Mouse (Mus musculus) lung, postnatal 0 days (tissue): ENCODE results near the gene Slitrk3.

ENCODE experiments used
- CTCF ChIP-seq: IDR thresholded peaks from 2 replicates; pipeline ENCODE4 v1.5.1; 2016; ENCODE audit warnings: antibody characterized with exemption, mild to moderate bottlenecking
- EP300 ChIP-seq: IDR thresholded peaks from 2 replicates; pipeline ENCODE4 v1.6.1; 2016; ENCODE audit warnings: antibody characterized with exemption, mild to moderate bottlenecking, control low read depth

DNA sequence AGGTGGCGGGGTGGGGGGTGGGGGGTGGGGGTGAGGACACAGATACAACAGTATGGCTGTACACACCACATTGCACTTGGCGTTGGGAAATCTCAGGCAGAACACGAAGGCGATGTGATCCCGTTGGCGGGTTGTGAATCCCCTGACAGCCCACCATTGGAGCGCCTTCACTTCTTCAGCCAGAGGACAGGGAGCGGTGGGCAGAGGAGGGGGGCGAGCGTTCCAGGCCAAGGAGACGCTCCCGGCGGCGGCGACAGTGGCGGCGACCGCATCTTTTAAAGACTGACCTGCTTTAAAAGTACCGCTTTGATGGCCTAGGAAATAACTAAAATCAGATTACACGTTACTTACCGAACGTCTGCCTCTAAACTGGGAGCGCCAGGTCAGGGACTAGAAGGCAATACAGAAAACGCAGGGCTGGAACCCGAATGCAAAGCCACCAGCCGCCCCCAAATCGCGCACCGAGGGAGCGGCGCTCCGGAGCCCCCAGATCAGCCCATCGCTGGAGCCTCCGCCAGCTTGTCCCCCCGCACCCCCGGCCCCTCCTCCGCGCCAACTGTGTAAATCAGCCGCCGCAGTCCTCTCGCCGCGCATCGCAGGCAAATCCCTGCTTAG, at the start of gene Slitrk3:
- no peak for TF ChIP-seq CTCF
- no peak for TF ChIP-seq EP300
